Mouse (Mus musculus) heart, embryonic 16.5 days (tissue): ENCODE results near the gene Mok. TPM values are rescaled to one million over a fixed set of nuclear protein-coding genes. Genes with fewer than 3 reads are reported as not detected.
A peak's percentile ranks its signal among the peaks of the same experiment; 100 is the strongest.

ENCODE experiments used
- ATAC-seq: fragments of 200-750 bp; cut with Nextera tagmentation; replicated peaks from 2 replicates; pipeline ENCODE4 v1.8.0; 2017; ENCODE audit warnings: moderate number of reproducible peaks; ENCODE audit not compliant: insufficient read depth, low FRiP score; ENCODE audit errors: extremely low read depth
- H3K27ac ChIP-seq: fragments of 300-500 bp; sonication (generic); 2 replicates; pipeline ENCODE4 v1.5.1; 2014; ENCODE audit warnings: mild to moderate bottlenecking, low read length, control low read depth, moderate library complexity
- H3K27me3 ChIP-seq: fragments of 300-500 bp; sonication (generic); 2 replicates; pipeline ENCODE4 v1.6.1; 2014; ENCODE audit warnings: low read length, mixed read lengths; ENCODE audit not compliant: control insufficient read depth, insufficient read depth
- H3K36me3 ChIP-seq: fragments of 300-500 bp; sonication (generic); 2 replicates; pipeline ENCODE4 v1.6.1; 2014; ENCODE audit not compliant: control insufficient read depth, insufficient read depth
- H3K4me1 ChIP-seq: fragments of 300-500 bp; sonication (generic); 2 replicates; pipeline ENCODE4 v1.6.1; 2014; ENCODE audit warnings: low read length, mixed read lengths; ENCODE audit not compliant: control insufficient read depth, insufficient read depth
- H3K4me2 ChIP-seq: fragments of 300-500 bp; sonication (generic); 2 replicates; pipeline ENCODE4 v1.6.1; 2014; ENCODE audit warnings: low read depth, mild to moderate bottlenecking, control low read depth, low read length
- H3K4me3 ChIP-seq: fragments of 300-500 bp; sonication (generic); 2 replicates; pipeline ENCODE4 v1.5.1; 2014; ENCODE audit warnings: mild to moderate bottlenecking, control low read depth, low read length
- H3K9ac ChIP-seq: fragments of 300-500 bp; sonication (generic); 2 replicates; pipeline ENCODE4 v1.6.1; 2014; ENCODE audit warnings: low read length, control low read depth
- H3K9me3 ChIP-seq: fragments of 300-500 bp; sonication (generic); replicated peaks from 2 replicates; pipeline ENCODE4 v1.6.1; 2016; ENCODE audit warnings: low read length; ENCODE audit not compliant: control insufficient read depth
- WGBS: fragments of 180-500 bp; shearing (Covaris S2); extraction: QIAGEN DNeasy Blood & Tissue Kit; methylation state at CpG from one replicate; pipeline ENCODE4 v1.1.7; 2014; 5-methylcytosine and 5-hydroxymethylcytosine counted together
- polyA plus RNA-seq: library from polyadenylated mRNA; unstranded; fragments of >200 nt; fragmentation: Nextera tagmentation; extraction: Ambion mirVana; gene quantifications from 2 replicates; pipeline ENCODE4 v1.2.1, GENCODE M21; 2015

Mok gene
- polyA plus RNA-seq, 1 experiment from 2014 or later, result 3.9 TPM

GRCm38 (mm10) chr12:110843194-110844048, 2.7 kb upstream of the Mok start:
- Histone ChIP-seq H3K9ac (peak overlapping the region; percentile 77), H3K4me2 (peak overlapping the region; percentile 79), H3K4me3 (peak overlapping the region; percentile 84), H3K27me3 (no peaks in the 10 kb centered on the region), H3K4me1 (peaks cover 18% of the 10 kb centered on the region), H3K27ac (no peak overlapping the region), H3K9me3 (no peaks in the 10 kb centered on the region), H3K36me3 (no peaks in the 10 kb centered on the region)
- no peak for ATAC-seq
- 19% methylated on average over 32 of the region's 32 CpGs for WGBS

GRCm38 (mm10) chr12:110841731-110842493, 1.2 kb upstream of the Mok start:
- H3K4me2 ChIP-seq, result no peak overlapping the region
- ATAC-seq, result no peak
- WGBS, result 65% methylated on average over 5 of the region's 5 CpGs

GRCm38 (mm10) chr12:110837850-110838249, 2.9 kb downstream of the Mok start:
- no peaks in the 10 kb centered on the region for H3K27me3 ChIP-seq
- no peak overlapping the region for H3K27ac ChIP-seq
- no peak for ATAC-seq
- H3K4me1 ChIP-seq, result peaks cover 11% of the 10 kb centered on the region
- H3K9me3 ChIP-seq, result no peaks in the 10 kb centered on the region
- H3K9ac ChIP-seq, result no peak overlapping the region
- WGBS, result 87% methylated on average over 8 of the region's 8 CpGs
- H3K4me3 ChIP-seq, result no peak overlapping the region
- no peaks in the 10 kb centered on the region for H3K36me3 ChIP-seq
- H3K4me2 ChIP-seq, result no peak overlapping the region

More at GRCm38 (mm10) chr12:110841731-110842493, 1.2 kb upstream of the Mok start:
- Histone ChIP-seq H3K27ac (no peak overlapping the region), H3K9me3 (no peaks in the 10 kb centered on the region), H3K4me3 (no peak overlapping the region), H3K9ac (no peak overlapping the region), H3K4me1 (peaks cover 24% of the 10 kb centered on the region), H3K36me3 (no peaks in the 10 kb centered on the region), H3K27me3 (no peaks in the 10 kb centered on the region)

- no peaks in the 10 kb centered on the region for H3K36me3 ChIP-seq
Observed at GRCm38 (mm10) chr12:110837192-110837841, 3.4 kb downstream of the Mok start.

GRCm38 (mm10) chr12:110836729-110837128, 4.0 kb downstream of the Mok start:
- H3K4me1 ChIP-seq, result peaks cover 11% of the 10 kb centered on the region
- no peaks in the 10 kb centered on the region for H3K9me3 ChIP-seq
- peak overlapping the region; percentile 58 for H3K9ac ChIP-seq
- WGBS, result 44% methylated on average over 6 of the region's 6 CpGs
- no peaks in the 10 kb centered on the region for H3K27me3 ChIP-seq
- no peaks in the 10 kb centered on the region for H3K36me3 ChIP-seq
- H3K4me3 ChIP-seq, result no peak overlapping the region
- ATAC-seq, result no peak
- peak overlapping the region; percentile 25; the same call in 1 of the 2 replicates for H3K4me2 ChIP-seq
- peak overlapping the region; percentile 52; the same call in 1 of the 2 replicates for H3K27ac ChIP-seq

More at GRCm38 (mm10) chr12:110837192-110837841, 3.4 kb downstream of the Mok start:
- H3K9me3 ChIP-seq, result no peaks in the 10 kb centered on the region
- no peak overlapping the region for H3K4me3 ChIP-seq
- H3K27ac ChIP-seq, result peak overlapping the region; percentile 52
- WGBS, result 44% methylated on average over 5 of the region's 5 CpGs
- peaks cover 11% of the 10 kb centered on the region for H3K4me1 ChIP-seq
- H3K27me3 ChIP-seq, result no peaks in the 10 kb centered on the region
- ATAC-seq, result no peak
- peak overlapping the region; percentile 25; the same call in 1 of the 2 replicates for H3K4me2 ChIP-seq
- peak overlapping the region; percentile 58 for H3K9ac ChIP-seq

GRCm38 (mm10) chr12:110835182-110835581, 5.6 kb downstream of the Mok start:
- no peak overlapping the region for H3K4me2 ChIP-seq
- H3K27ac ChIP-seq, result no peak overlapping the region
- H3K9me3 ChIP-seq, result no peaks in the 10 kb centered on the region
- no peak overlapping the region for H3K9ac ChIP-seq
- no peaks in the 10 kb centered on the region for H3K27me3 ChIP-seq
- ATAC-seq, result no peak
- 89% methylated on average over 3 of the region's 3 CpGs for WGBS
- peaks cover 11% of the 10 kb centered on the region for H3K4me1 ChIP-seq
- H3K36me3 ChIP-seq, result no peaks in the 10 kb centered on the region
- H3K4me3 ChIP-seq, result no peak overlapping the region

GRCm38 (mm10) chr12:110830293-110831024, 10.3 kb downstream of the Mok start:
- Histone ChIP-seq H3K4me2 (no peak overlapping the region), H3K27me3 (no peaks in the 10 kb centered on the region), H3K9ac (no peak overlapping the region), H3K36me3 (no peaks in the 10 kb centered on the region), H3K9me3 (no peaks in the 10 kb centered on the region), H3K4me3 (no peak overlapping the region), H3K27ac (no peak overlapping the region), H3K4me1 (no peaks in the 10 kb centered on the region)
- 82% methylated on average over 9 of the region's 11 CpGs for whole genome bisulfite sequencing
- no peak for ATAC-seq

GRCm38 (mm10) chr12:110828908-110829307, 11.8 kb downstream of the Mok start:
- no peak overlapping the region for H3K9ac ChIP-seq
- no peaks in the 10 kb centered on the region for H3K36me3 ChIP-seq
- H3K9me3 ChIP-seq, result no peaks in the 10 kb centered on the region
- WGBS, result 91% methylated on average over 4 of the region's 4 CpGs
- H3K27me3 ChIP-seq, result no peaks in the 10 kb centered on the region
- H3K4me3 ChIP-seq, result no peak overlapping the region
- ATAC-seq, result no peak
- no peaks in the 10 kb centered on the region for H3K4me1 ChIP-seq
- no peak overlapping the region for H3K27ac ChIP-seq
- H3K4me2 ChIP-seq, result no peak overlapping the region
